8 mouse cellular contexts compared by ENCODE assay signal in genomic region chr19:4908107-4908506, GRCm38 (mm10). TPM values are rescaled to one million over a fixed set of nuclear protein-coding genes. Genes with fewer than 3 reads are reported as not detected.
A peak's percentile ranks its signal among the peaks of the same experiment; 100 is the strongest.
DNase-seq lines count a peak whose midpoint lies in the region; ATAC-seq and TF ChIP-seq lines count a peak whose summit lies in the region.

No protein-coding gene starts in this region.

- H3K79me3 ChIP-seq in C2C12 (ENCODE audit: low read depth): no peaks in the 10 kb centered on the region

- no peaks in the 10 kb centered on the region for H3K27me3 ChIP-seq in hindbrain, embryonic 11.5 days (ENCODE audit: control insufficient read depth, insufficient read depth, low read length)
- H3K27me3 ChIP-seq in hindbrain, embryonic 12.5 days: no peaks in the 10 kb centered on the region
- H3K27me3 ChIP-seq in C2C12 (ENCODE audit: control insufficient read depth, insufficient read depth, insufficient read length): no peaks in the 10 kb centered on the region
- no peaks in the 10 kb centered on the region for H3K27me3 ChIP-seq in liver, embryonic 13.5 days

- ATAC-seq in hindbrain, embryonic 11.5 days (ENCODE audit: low FRiP score): no peak
- ATAC-seq in hindbrain, embryonic 12.5 days (ENCODE audit: low FRiP score): no peak
- no peak for ATAC-seq in liver, embryonic 13.5 days (ENCODE audit: low read depth)
- ATAC-seq in monocyte, adult 5-6 weeks (replicated peaks; ENCODE audit: insufficient number of reproducible peaks, low FRiP score, low TSS enrichment, poor library complexity, severe bottlenecking): no peak

- peak; percentile 12 for TF ChIP-seq CTCF in C2C12 (IDR thresholded peaks at IDR 0.05; ENCODE audit: control insufficient read depth, insufficient read depth, insufficient read length)

- peak; percentile 38 for DNase-seq in hindbrain, embryonic 11.5 days (ENCODE audit: low spot score)
- peak; percentile 85 for DNase-seq in ZHBTc4 (ENCODE audit: low read depth, low spot score)
- DNase-seq in liver, embryonic 13.5 days: peak; percentile 35
- peak; percentile 32 for DNase-seq in thymus, postnatal 25 days
- DNase-seq in Muller cell, postnatal 12 days (ENCODE audit: inconsistent ontology term): no peak

- H3K4me3 ChIP-seq in hindbrain, embryonic 11.5 days (ENCODE audit: low read depth, low read length): no peak overlapping the region
- H3K4me3 ChIP-seq in hindbrain, embryonic 12.5 days: no peak overlapping the region
- no peak overlapping the region for H3K4me3 ChIP-seq in C2C12 (ENCODE audit: insufficient read depth, poor library complexity, severe bottlenecking)
- no peak overlapping the region for H3K4me3 ChIP-seq in liver, embryonic 13.5 days (replicated peaks)

- no peaks in the 10 kb centered on the region for H3K9me3 ChIP-seq in hindbrain, embryonic 11.5 days (ENCODE audit: control insufficient read depth, low read length)
- no peaks in the 10 kb centered on the region for H3K9me3 ChIP-seq in hindbrain, embryonic 12.5 days (replicated peaks)
- H3K9me3 ChIP-seq in liver, embryonic 13.5 days (replicated peaks): no peaks in the 10 kb centered on the region

- H3K9ac ChIP-seq in hindbrain, embryonic 11.5 days (ENCODE audit: low read depth, low read length): no peak overlapping the region
- no peak overlapping the region for H3K9ac ChIP-seq in hindbrain, embryonic 12.5 days
- H3K9ac ChIP-seq in liver, embryonic 13.5 days: no peak overlapping the region

- 83% methylated on average over 4 of the region's 4 CpGs for WGBS in hindbrain, embryonic 11.5 days
- 82% methylated on average over 4 of the region's 4 CpGs for WGBS in hindbrain, embryonic 12.5 days
- 75% methylated on average over 4 of the region's 4 CpGs for WGBS in liver, embryonic 13.5 days (ENCODE audit: insufficient replicate concordance)

- H3K4me2 ChIP-seq in hindbrain, embryonic 11.5 days (replicated peaks; ENCODE audit: low read depth, low read length): no peak overlapping the region
- H3K4me2 ChIP-seq in hindbrain, embryonic 12.5 days (replicated peaks): no peak overlapping the region
- no peak overlapping the region for H3K4me2 ChIP-seq in liver, embryonic 13.5 days

- peaks cover 8% of the 10 kb centered on the region; the same call in 1 of the 2 replicates for H3K36me3 ChIP-seq in hindbrain, embryonic 11.5 days (ENCODE audit: control insufficient read depth, insufficient read depth, low read length)
- H3K36me3 ChIP-seq in hindbrain, embryonic 12.5 days: peaks cover 55% of the 10 kb centered on the region
- H3K36me3 ChIP-seq in C2C12 (ENCODE audit: control insufficient read depth, insufficient read depth): peaks cover 38% of the 10 kb centered on the region
- H3K36me3 ChIP-seq in liver, embryonic 13.5 days: peaks cover 45% of the 10 kb centered on the region

- H3K27ac ChIP-seq in hindbrain, embryonic 11.5 days (ENCODE audit: low read depth, low read length): no peak overlapping the region
- H3K27ac ChIP-seq in hindbrain, embryonic 12.5 days: no peak overlapping the region
- H3K27ac ChIP-seq in liver, embryonic 13.5 days: no peak overlapping the region

- H3ac ChIP-seq in C2C12 (ENCODE audit: control insufficient read depth, insufficient read length, low read depth): no peak overlapping the region

- peaks cover 2% of the 10 kb centered on the region; the same call in 1 of the 2 replicates for H3K4me1 ChIP-seq in hindbrain, embryonic 11.5 days (replicated peaks; ENCODE audit: control insufficient read depth, insufficient read depth, low read length)
- peaks cover 11% of the 10 kb centered on the region for H3K4me1 ChIP-seq in hindbrain, embryonic 12.5 days
- peaks cover 9% of the 10 kb centered on the region for H3K4me1 ChIP-seq in liver, embryonic 13.5 days (replicated peaks)

- H3K79me2 ChIP-seq in C2C12 (ENCODE audit: control insufficient read depth, insufficient read depth): no peaks in the 10 kb centered on the region

TF ChIP-seq in C2C12, 6 proteins besides CTCF, POLR2A, EP300 and RAD21:
- TF ChIP-seq MAX (IDR thresholded peaks at IDR 0.05) (no peak), FOSL1 (IDR thresholded peaks at IDR 0.05; ENCODE audit: insufficient read depth, low read length, poor library complexity, severe bottlenecking) (no peak), MYOD1 (IDR thresholded peaks at IDR 0.05; ENCODE audit: control insufficient read depth, insufficient read length, low read depth) (no peak), MYOG (IDR thresholded peaks at IDR 0.05; ENCODE audit: control insufficient read depth, extremely low read depth, insufficient read length) (no peak), USF1 (IDR thresholded peaks at IDR 0.05; ENCODE audit: low read depth) (no peak)

RNA-seq across cellular contexts. Expression of gene Bbs1, which starts 1.7 kb away (rescaled TPM):
- 8.1 and 11.6 TPM in 2 replicates for polyA plus RNA-seq in hindbrain, embryonic 11.5 days (2014; fragmentation: Nextera tagmentation; extraction: Ambion mirVana)
- polyA plus RNA-seq in hindbrain, embryonic 12.5 days (2016; fragmentation: Nextera tagmentation; extraction: Ambion mirVana): 7.2 and 9.8 TPM in 2 replicates
- polyA plus RNA-seq in C2C12 (2012; fragmentation: generic; extraction: Trizol): 2.2 TPM
- polyA plus RNA-seq in liver, embryonic 13.5 days (2015; fragmentation: Nextera tagmentation; extraction: Ambion mirVana): 0.80 and 1.1 TPM in 2 replicates
- 0.29 TPM in 1 of 3 replicates, not detected in the others for total RNA-seq in monocyte, adult 5-6 weeks (2017)

RNA-seq across cellular contexts. Expression of gene Dpp3, which starts 20.0 kb away (rescaled TPM):
- 125 and 155 TPM in 2 replicates for polyA plus RNA-seq in hindbrain, embryonic 11.5 days (2014; fragmentation: Nextera tagmentation; extraction: Ambion mirVana)
- 167 TPM in 2 replicates for polyA plus RNA-seq in hindbrain, embryonic 12.5 days (2016; fragmentation: Nextera tagmentation; extraction: Ambion mirVana)
- polyA plus RNA-seq in C2C12 (2012; fragmentation: generic; extraction: Trizol): 68.2 TPM
- polyA plus RNA-seq in liver, embryonic 13.5 days (2015; fragmentation: Nextera tagmentation; extraction: Ambion mirVana): 59.5 and 65.1 TPM in 2 replicates
- 38.4 to 56.8 TPM (median 49.0 TPM) in 3 replicates for total RNA-seq in monocyte, adult 5-6 weeks (2017)

RNA-seq across cellular contexts. Expression of gene Zdhhc24, which starts 29.6 kb away (rescaled TPM):
- polyA plus RNA-seq in hindbrain, embryonic 11.5 days (2014; fragmentation: Nextera tagmentation; extraction: Ambion mirVana): 14.1 and 16.3 TPM in 2 replicates
- polyA plus RNA-seq in hindbrain, embryonic 12.5 days (2016; fragmentation: Nextera tagmentation; extraction: Ambion mirVana): 21.1 and 21.4 TPM in 2 replicates
- polyA plus RNA-seq in C2C12 (2012; fragmentation: generic; extraction: Trizol): 5.4 TPM
- polyA plus RNA-seq in liver, embryonic 13.5 days (2015; fragmentation: Nextera tagmentation; extraction: Ambion mirVana): 11.2 and 11.5 TPM in 2 replicates
- total RNA-seq in monocyte, adult 5-6 weeks (2017): 5.2 to 12.4 TPM (median 10.3 TPM) in 3 replicates

RNA-seq across cellular contexts. Expression of gene Actn3, which starts 30.4 kb away (rescaled TPM):
- 1.4 and 3.2 TPM in 2 replicates for polyA plus RNA-seq in hindbrain, embryonic 11.5 days (2014; fragmentation: Nextera tagmentation; extraction: Ambion mirVana)
- 2.6 and 4.2 TPM in 2 replicates for polyA plus RNA-seq in hindbrain, embryonic 12.5 days (2016; fragmentation: Nextera tagmentation; extraction: Ambion mirVana)
- polyA plus RNA-seq in C2C12 (2012; fragmentation: generic; extraction: Trizol): 20.8 TPM
- 0.74 and 0.82 TPM in 2 replicates for polyA plus RNA-seq in liver, embryonic 13.5 days (2015; fragmentation: Nextera tagmentation; extraction: Ambion mirVana)
- 0.10 to 1.7 TPM in 2 of 3 replicates, not detected in the other for total RNA-seq in monocyte, adult 5-6 weeks (2017)

RNA-seq across cellular contexts. Expression of gene Peli3, which starts 34.8 kb away (rescaled TPM):
- 1.7 and 3.0 TPM in 2 replicates for polyA plus RNA-seq in hindbrain, embryonic 11.5 days (2014; fragmentation: Nextera tagmentation; extraction: Ambion mirVana)
- 6.5 and 6.7 TPM in 2 replicates for polyA plus RNA-seq in hindbrain, embryonic 12.5 days (2016; fragmentation: Nextera tagmentation; extraction: Ambion mirVana)
- polyA plus RNA-seq in C2C12 (2012; fragmentation: generic; extraction: Trizol): 1.3 TPM
- 0.10 and 0.13 TPM in 2 replicates for polyA plus RNA-seq in liver, embryonic 13.5 days (2015; fragmentation: Nextera tagmentation; extraction: Ambion mirVana)
- total RNA-seq in monocyte, adult 5-6 weeks (2017): not detected in 3 replicates
